Mouse (Mus musculus): ENCODE data around the gene Ddx51.

Gene Ddx51

DNA sequence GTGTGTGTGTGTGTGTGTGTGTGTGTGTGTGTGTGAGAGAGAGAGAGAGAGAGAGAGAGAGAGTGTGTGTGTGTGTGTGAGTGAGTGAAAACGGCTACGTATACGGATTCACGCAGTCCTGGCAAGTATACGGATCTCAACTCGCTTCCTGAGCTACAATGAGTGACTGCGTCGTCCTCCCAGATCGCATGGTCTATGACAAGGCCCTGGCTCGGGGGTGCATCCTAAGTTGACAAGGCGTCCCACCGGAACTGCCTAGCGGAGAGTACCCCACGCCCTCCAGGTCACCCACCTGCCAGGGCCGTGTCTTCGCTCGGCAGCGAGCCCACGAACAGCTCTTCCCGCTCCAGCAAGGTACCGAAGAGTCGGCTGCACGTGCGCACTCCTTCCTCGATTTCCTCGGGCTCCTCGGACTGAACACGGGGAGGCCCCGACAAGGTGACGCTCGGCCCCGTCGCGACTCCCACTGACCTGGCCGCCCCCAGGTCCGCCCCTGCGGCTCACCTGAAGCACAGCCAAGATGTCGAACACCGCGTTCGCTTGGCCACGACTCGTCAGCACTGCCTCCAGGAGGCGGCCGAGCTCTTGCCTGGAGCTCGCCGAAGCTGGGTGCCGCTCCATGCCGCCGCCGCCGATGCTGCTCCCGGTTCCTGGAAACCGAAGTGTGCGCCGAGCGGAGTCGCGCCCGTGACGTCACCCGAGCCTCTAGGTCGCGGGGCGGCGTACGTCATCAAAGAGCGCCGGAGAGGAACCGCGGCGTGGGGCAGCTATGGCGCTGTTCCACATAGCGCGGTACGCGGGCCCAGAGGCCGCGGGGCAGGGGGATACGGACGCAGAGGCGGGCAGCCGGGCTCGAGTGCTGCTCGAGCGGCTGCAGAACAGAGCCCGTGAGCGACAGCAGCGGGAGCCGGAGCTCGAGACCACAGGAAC lies at the start of gene Ddx51, which contains the start of gene Noc4l:
Gene Ddx51 (plus strand): TSS at position 733 of the 930 bp plus-strand sequence.
Gene Noc4l (minus strand): TSS at position 699 of the 930 bp plus-strand sequence.
- peak; percentile 97 for DNase-seq (ENCODE audit: low read depth)

DNA sequence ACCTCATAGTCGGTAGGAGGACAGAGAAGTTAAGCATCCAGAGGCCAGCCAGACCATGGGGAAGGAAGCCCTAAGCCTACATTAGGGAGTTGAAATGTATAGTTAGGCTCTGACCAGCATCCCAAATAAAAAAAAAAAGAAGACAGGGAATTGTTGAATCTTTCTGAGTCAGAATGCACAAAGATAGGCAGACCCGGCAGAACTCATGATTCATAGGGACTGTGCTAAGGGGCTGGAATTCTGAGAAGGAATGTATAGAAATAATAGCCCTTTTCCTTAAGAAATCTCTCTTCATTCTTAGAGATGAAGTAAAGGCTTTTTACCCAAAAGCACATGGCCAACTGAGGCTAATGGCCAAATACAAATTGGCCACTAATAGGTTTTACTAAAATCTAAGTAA lies 48.9 kb upstream of the Ddx51 start:
- DNase-seq (ENCODE audit: low read depth), result no peak

DNA sequence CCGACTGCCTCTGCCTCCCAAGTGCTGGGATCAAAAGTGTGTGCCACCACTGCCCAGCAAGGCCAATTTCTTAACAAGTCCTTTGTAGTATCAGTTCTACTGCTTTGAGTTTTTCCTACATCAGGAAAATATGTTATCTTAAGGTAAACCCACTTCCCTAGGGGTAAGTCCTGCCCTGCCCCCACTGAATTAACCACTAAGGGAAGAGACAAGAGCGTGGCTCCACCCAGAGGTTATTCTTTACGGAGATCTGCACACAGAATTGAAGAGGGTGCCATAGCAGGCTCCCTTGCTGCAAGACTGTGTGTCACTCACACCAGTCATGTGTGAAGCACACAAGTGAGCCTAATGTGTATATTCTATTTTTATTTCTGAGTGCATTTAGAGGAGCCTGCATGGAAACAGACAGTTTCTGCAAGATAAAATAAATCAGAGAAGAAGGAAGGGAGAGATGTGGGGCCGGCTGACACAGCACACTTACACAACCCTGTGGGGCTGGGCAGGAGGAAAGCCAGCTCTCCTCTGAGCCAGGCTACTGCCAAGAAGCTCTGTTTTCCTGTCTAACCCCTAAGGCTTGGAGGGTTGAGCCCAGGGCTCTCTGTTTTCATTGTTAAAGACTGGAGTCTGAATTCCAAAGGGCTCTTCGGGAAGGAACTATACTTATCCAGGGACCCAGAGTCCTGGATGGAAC lies 47.6 kb upstream of the Ddx51 start:
- peak; percentile 62 for DNase-seq (ENCODE audit: low read depth)

DNA sequence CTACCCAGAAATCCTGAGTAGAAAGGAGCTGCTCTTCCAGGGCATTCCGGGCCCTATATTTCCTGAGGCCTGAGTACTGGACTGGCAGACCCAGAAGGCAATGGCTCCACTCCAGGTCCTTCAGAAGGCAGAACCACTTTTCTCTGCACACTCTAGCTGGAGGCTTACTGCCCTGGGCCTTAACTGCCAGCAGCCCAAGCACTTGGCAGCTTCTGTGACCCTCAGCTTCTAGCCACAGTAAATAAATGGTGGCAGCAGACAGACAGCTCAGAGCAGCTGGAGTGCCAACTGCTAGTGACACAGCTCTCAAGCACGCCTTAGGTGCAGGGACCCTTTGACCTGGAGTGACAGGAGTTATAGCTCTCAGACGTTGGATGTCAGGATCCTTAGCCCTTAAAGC lies 45.5 kb upstream of the Ddx51 start:
- no peak for DNase-seq (ENCODE audit: low read depth)

DNA sequence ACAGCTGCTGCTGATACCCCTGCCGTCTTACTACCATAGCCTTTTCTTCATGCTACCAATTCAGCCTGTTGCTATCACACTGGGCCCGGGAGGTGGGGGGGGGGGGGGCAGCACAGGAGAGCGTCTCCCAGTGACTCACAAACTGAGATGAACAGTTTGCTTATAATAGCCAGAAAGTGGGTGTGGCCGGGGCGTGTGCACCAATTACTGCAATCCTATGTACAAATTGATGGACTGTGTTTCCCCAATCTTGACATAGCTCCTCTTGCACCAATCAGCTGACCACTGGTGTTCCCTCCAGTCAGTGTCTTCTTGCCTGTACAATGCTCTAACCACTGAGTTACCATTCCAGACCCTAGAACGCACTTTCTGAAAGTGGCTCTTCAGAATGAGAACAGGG lies 44.9 kb upstream of the Ddx51 start:
- no peak for DNase-seq (ENCODE audit: low read depth)

DNA sequence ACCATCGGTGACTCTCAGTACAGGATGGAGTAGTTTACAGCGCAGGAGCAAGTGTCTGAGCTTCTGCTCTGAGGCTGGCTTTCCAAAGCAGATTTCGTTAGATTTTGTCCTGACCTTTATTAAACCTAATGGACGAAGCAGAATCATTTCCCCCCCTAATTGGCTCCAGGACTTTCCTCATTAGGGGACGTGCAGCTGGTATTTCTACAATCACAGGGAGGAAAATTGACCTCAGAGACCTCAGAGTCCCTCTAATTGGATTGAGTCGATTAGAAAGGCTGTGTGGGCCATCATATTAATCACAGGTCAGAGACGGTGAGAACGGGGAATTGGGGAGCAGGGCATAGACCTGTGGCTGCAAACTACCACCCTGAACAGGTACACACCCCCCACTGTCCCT lies 44.3 kb upstream of the Ddx51 start:
- DNase-seq (ENCODE audit: low read depth), result no peak

DNA sequence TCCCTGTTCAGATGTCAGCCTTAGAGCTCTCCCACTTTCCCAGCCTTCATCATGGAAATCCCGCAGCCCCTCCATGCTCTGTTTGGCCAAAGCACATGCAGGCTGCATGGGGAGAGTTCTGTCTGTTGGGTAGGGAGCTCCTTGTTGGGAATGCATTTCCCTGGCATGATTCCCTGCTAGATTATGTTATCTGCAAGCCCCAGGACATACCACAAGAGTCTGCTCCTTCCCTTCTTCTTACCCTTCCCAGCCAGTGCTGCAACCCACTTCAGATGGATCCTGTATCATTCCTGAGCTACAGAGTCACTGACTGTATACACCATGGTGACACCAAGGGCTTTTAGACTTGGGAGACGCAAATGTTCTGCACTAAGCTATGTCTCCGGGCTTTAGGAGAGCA lies 43.8 kb upstream of the Ddx51 start:
- no peak for DNase-seq (ENCODE audit: low read depth)

DNA sequence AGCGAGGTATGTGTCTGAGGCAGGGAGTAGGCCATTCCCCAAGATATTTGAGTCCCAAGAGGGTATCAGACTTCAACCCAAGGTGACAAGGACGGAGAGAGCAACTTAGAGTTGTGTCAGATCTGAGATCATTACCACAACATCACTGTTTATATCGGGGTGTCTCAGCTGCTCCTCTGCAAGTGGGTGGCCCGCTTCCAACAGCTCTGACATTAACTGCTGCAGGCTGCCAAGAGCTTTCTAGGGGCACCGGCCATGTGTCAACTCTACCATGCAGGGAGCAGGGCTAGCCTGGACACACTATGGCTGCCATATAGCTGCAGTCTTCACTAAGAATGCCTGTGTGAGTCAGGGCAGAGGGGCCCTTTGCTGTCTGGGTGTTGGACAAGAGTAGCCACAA lies 43.4 kb upstream of the Ddx51 start:
- DNase-seq (ENCODE audit: low read depth), result no peak

DNA sequence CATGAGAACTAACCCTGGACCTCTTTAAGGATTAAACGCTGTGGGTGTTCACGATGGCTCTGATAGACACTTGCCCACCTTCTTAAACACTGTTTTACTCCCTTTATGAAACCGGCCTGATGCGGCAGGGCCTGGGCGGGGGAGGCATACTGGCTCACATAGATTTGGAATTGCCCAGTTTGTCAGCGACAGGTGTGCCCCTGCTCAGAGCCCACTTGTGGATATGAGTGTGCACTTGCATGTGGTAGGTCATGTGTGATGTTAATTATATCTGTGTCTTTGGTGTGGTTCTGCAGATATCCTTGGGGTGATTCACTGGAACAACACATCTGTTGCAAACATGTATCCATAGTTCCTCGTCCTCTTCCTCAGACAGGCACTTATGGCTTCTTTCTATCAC lies 42.8 kb upstream of the Ddx51 start:
- DNase-seq (ENCODE audit: low read depth), result no peak

DNA sequence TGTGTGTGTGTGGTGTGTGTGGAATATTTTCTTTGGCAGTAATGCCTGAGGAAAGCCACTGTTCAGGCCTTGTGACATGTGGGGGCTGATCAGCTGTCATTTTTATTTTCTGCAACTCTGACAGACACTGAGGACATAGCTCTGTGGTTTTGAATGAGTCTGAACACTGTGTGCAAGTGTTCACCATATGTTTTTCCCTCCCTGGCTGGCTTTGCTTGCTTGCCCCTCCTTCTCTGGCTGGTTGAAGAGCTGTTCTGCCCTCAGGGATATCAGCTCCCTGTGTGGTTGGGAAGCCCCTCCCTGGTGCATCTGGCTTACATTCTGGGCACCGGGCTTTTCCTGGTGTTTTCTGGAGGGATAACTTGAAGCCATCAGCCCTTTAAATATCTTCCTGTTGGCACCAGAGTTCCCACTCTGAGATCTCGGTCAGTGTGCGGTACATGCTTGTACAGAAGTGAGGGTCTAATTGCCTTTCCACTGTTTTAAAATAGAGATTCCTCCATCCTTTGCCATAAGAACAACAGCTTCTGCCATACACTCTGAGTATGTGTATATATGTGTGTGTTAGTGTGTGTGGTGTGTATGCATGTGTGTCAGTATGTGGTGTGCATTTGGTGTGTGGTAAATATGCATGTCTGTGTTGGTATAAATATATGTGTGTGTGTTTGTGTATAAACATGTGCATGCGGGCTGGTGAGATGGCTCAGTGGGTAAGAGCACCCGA lies 41.7 kb upstream of the Ddx51 start:
- DNase-seq (ENCODE audit: low read depth), result no peak

DNA sequence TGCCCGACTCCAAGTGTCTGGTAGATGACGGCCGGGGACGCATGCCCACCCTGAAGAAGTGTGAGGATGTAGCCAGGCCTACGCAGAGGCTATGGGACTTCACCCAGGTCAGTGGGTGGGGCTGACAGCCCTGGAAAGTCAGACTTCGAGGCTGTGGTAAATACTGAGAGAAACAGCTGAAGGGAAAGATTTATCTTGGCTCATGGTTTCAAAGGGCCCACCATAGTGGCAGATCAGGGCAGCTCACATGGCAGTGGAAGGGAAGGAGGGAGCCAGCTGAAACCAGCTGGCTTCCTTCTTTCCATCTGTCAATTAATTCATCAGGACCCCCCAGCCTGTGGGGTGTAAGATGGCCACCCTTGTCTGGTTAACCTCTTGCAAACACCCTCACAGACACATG lies 34.0 kb upstream of the Ddx51 start:
- no peak for DNase-seq (ENCODE audit: low read depth)

DNA sequence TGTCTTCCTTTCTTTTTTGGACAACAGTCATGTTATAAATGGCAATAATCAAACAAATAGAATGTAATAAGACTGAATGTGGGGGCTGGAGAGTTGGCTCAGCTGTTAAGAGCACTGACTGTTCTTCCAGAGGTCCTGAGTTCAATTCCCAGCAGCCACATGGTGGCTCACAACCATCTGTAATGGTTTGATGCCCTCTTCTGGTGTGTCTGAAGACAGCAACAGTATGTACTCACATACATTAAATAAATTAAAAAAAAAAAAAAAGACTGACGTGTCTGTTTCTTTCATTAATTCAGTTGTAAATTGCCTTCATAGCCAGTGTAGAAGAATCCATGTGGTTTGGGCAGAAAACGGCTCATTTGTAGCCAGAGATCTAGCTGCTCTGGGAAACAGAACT lies 28.9 kb upstream of the Ddx51 start:
- no peak for DNase-seq (ENCODE audit: low read depth)

DNA sequence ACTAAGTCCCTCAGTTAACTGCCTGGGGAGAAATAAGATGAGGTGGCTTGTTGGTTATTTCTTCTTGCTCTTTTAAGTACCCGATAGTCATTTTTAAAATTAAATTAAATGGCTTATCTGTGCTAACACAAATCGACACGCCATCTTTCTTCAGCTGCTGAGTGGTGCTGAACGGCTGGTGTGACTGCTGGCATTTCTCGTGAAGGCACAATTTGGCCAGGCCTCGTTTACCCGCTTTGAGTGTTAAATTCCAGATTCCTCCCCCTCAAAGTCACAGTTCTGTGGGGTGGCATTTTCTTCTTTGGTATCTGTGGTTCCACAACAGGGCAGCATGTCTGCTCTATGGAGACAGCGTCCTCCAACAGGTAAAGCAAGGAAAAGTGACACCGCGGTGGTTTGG lies 25.9 kb upstream of the Ddx51 start:
- no peak for DNase-seq (ENCODE audit: low read depth)

DNA sequence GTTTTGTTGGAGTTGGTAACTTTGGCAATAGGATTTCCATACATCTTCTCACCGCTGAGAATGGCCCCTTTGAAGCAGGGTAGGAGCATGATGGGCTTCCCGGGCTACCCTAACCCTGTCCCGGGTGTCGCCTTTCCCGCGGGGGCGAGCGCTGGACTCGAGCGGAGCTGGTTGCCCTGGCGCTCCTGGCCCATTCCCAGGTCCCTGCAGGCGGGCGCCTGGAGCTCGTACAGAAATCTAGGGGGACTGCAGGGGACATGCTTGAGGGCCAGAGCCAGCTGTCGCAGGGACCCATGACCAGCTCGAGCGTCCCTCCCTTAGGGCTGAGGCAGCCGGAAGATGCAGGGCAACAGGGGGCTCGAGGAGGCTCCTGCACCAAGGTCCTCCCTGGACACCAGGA lies 25.1 kb upstream of the Ddx51 start:
- DNase-seq (ENCODE audit: low read depth), result no peak

DNA sequence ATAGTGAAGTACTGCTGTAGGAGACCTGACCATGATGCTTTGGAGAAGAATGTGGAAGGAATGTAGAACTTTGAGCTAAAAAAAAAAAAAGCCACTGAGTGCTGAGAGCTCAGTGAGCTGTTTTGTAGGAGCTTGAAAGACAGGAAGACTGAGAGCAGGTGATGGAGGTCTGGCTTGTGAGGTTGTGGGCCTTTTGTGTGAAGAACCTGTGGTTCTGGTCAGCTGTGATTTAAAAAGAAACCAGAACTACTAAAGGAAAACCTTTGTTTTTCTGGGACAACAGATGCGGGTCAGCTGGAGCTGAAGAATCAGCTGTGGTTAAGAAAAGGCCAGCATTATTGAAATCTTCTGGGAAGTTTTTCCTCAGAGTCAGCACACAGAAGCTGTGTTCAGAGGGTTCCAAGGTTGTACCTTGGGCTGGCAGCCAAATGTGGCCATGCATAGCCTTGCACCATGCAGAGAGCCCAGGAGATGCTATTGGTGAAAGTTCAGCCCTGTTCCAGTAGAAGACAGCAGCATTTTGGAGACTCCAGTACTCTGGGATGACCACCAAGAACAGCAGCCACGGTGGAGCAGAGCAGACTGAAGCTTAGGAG lies 23.6 kb upstream of the Ddx51 start:
- DNase-seq (ENCODE audit: low read depth), result no peak

DNA sequence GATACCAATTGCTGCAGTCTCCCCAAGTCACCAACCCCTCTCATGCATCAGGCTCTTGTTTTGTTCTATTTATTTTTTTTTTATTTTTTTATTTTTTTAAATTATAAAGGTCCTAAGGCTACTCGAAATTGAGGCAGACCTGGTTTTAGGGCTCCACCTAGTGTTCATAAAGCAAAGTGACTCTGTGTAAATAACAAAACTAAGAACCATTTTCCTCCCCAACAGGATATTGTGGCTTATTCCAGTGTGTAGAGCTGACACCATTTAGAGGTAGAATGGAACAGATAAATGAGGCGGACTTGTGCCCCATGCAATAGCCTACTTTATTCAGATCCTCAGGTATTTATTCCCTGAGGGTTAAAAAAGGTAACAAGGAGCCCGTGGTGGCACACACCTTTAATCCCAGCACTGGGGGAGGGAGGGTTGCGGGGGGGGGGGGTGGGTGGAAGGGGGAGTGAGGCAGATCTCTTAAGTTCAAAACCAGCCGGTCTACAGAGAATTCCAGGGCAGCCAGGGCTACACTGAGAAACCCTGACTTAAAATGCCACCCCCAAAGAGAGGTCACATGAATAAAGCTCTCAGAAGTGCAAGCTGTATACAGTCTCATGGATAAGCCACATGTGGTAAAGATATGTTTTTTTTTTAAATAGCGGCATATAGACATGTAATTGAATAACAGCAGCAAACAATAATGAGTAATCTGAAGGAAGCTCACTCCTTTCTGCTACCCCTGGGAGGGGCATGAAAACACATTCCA lies 17.1 kb upstream of the Ddx51 start:
- peak; percentile 83 for DNase-seq (ENCODE audit: low read depth)

DNA sequence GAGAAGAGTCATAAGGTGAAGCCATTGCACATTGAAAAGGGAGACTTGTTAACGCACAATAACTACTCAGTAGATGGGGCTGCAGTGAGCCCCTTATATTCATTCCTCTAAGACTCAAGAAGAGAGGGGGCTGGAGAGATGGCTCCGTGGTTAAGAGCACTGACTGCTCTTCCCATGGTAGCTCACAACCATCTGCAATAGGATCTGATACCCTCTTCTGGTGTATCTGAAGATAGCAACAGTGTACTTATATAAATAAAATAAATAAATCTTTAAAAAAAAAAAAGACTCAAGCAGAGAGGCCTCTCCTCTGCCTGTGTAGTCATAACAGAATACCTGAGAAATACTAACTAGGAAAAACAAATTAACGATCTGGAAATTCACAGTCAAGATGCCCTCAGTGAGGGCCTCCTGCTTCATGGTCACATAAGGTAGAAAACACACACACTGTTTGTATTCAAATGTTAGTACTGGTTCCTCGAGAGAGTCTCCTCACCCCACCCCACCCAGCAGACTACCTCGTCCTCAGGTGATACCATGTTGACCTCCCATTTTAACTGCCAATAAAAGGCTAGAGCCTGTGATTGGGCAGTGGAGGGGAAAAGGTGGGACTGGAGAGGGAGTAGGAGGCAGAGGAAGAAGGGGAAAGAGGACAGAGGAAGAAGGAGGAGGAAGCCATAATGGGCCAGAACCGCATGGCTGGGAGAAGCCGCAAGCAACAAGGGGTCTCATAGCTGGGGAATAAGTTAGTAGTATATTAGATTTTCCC lies 14.8 kb upstream of the Ddx51 start:
- no peak for DNase-seq (ENCODE audit: low read depth)

DNA sequence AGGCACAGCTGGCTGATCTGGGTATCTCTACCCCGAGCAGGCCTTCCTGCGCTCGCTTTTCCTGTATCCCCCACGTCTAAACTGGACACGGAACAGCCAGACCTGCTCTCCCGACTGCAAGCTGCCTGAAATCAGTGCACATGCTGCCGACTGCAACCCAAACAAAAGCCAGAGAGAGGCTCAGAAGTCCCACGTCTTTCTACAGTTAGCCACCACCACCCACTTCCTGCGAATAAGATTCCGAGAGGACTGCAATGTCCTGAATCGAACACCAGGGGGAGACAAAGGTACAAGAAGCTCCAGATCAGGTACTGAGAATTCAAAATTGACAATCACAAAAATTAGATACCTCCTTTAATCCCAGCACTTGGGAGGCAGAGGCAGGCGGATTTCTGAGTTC lies 13.8 kb upstream of the Ddx51 start:
- DNase-seq (ENCODE audit: low read depth), result peak; percentile 93

DNA sequence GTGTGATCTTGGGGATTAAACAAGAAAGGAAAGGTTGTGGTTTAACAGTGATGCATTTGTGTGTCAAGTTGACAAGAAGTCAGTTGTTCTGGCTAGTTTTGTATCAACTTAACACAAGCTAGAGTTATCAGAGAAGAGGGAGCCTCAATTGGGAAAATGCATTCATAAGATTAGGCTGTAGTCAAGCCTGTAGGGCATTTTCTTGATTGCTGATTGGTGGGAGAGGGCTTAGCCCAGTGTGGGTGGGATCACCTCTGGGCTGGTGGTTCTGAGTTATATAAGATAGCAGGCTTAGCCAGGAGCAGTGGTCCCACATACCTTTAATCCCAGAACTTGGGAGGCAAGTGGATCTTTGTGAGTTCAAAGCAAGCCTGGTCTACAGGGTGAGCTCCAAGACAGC lies 6.9 kb upstream of the Ddx51 start:
- no peak for DNase-seq (ENCODE audit: low read depth)

DNA sequence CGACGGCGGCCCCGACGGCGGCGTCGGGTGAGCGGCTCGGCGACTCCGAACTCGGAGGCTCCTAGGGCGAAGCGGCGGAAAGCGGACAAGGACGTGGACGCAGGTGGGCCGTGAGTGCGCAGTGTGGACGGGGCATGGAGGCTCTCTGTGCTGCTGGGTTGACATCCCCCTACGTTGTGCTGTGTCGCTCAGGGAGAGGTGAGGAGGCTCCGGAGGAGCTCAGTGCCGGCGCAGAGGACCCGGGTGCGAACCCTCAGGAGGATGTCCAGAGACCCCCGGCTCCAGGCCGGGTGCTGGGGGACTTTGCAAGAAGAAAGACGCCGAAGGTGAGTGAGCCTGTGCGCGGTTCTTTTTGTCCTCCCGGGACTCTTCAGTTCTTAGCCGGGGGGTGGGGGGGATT lies 435 bp downstream of the Ddx51 start:
- DNase-seq (ENCODE audit: low read depth), result no peak

DNA sequence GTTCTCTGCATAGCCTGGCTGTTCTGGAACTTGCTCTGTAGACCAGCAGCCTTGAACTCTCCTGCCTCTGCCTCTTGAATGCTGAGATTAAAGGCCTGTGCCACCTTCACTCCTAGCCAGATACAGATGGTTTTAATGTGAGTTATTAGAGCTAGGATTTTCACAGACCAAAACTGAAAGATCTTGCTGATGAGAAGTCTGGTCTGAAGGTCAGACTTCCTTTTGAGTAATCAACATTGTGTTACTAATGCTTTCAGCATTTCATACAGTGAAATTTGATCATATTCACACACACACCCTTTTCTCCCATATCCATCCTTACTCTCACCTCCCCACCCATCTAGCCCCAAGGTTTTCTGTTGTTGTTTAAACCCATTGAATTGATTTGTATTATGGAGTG lies 6.4 kb downstream of the Ddx51 start:
- no peak for DNase-seq (ENCODE audit: low read depth)
